Mouse (Mus musculus) liver, postnatal 0 days (tissue): ENCODE measurements around the gene Tfap2c.

Source experiments
- CTCF ChIP-seq: sonication (generic); IDR thresholded peaks from 2 replicates; pipeline ENCODE4 v1.5.1; 2016; ENCODE audit warnings: antibody characterized with exemption, low read depth
- EP300 ChIP-seq: IDR thresholded peaks from 2 replicates; pipeline ENCODE4 v1.6.1; 2016; ENCODE audit warnings: antibody characterized with exemption, low read depth, mild to moderate bottlenecking

- TF ChIP-seq CTCF: no peak
- TF ChIP-seq EP300: no peak
These were observed 629 bp upstream of the Tfap2c start for GRCm38 (mm10) chr2:172548672-172549255.
